Mouse (Mus musculus): ENCODE results near the gene Bhmt. TPM values are rescaled to one million over a fixed set of nuclear protein-coding genes. Genes with fewer than 3 reads are reported as not detected.
"Not testable (repeated sequence)": the region's sequence is repeated elsewhere in the genome, so short reads cannot be mapped to it uniquely, and the experiment has no call there.

Bhmt gene
- polyA plus RNA-seq, 1 experiment from 2014 or later: 6.8 TPM

DNA sequence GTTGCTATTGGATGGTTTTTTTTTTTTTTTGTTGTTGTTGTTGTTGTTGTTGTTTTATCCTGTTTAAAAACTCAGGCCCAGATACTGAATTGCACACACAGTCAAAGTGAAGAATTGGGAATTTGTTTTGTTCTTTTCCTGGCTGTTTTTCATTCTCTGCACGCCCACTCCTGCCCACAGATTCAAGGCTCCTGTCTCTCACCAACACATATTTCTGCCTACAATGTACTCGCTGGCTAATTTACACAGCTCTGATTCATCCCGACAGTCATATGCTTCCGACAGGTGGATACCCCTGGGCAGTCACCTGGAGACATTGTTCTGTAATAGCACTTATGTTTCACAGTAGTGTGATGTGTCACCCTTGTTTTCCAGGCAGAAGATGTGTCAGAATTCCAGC is 33.1 kb downstream of the Bhmt start:
- Histone ChIP-seq H3K9ac (no peak overlapping the region), H3K27ac (no peak overlapping the region), H3K36me3 (no peaks in the 10 kb centered on the region), H3K4me1 (no peaks in the 10 kb centered on the region), H3K9me3 (no peaks in the 10 kb centered on the region), H3K27me3 (replicated peaks) (no peaks in the 10 kb centered on the region), H3K4me2 (no peak overlapping the region), H3K4me3 (replicated peaks) (no peak overlapping the region)
- ATAC-seq (ENCODE audit: insufficient read depth, low FRiP score, low read depth): no peak
- WGBS: 55% methylated on average over 4 of the region's 4 CpGs

DNA sequence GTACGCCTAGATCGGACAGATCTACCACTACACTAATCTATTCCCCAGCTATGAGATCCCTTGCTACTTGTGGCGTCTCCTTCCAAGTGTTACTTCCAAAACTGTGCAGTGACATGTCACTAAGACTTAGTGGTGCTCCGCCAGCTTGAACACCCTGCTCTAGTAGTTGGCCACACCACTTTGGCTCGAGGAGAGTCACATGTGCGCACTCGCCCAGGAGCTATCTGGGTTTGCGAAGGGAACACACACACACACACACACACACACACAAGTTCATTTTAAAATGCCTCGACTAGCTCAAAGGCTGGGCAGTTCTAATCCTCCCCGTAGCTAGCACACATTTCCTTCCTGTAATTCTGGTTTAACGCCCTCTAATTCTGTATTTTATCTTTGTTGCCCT is 36.2 kb downstream of the Bhmt start:
- H3K27ac ChIP-seq: no peak overlapping the region
- WGBS: 79% methylated on average over 11 of the region's 11 CpGs
- no peak for ATAC-seq (ENCODE audit: insufficient read depth, low FRiP score, low read depth)
- no peak overlapping the region for H3K4me2 ChIP-seq
- no peaks in the 10 kb centered on the region for H3K27me3 ChIP-seq (replicated peaks)
- no peak overlapping the region for H3K4me3 ChIP-seq (replicated peaks)
- H3K9ac ChIP-seq: no peak overlapping the region
- no peaks in the 10 kb centered on the region for H3K9me3 ChIP-seq
- H3K4me1 ChIP-seq: no peaks in the 10 kb centered on the region
- H3K36me3 ChIP-seq: no peaks in the 10 kb centered on the region

DNA sequence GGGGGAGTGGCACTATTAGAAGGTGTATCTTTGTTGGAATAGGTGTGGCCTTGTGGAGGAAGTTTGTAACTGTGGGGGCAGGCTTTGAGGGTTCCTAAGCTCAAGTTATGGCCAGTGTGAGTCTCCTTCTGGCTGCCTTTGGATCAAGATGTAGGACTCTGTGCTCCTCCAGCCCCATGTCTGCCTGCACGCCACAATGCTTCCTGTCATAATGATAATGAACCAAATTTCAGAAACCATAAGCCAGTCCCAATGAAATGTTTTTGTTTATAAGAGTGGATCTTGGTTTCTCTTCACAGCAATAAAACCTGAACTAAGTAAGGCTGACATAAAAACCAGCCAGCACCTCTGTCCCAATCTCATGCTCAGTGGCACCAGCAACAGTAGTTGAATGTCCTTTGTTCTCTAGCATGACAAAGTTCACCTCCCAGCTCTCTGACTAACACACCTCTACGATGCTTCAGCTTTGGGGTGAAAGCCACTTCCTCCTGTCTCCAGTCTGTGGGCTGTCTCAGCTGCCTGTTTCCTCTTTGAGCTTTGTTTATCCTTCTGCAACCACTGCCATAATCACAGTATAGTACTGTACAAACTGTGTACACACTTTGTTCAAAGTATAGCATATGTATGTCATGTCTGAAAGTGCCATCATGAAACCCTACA is 44.6 kb downstream of the Bhmt start:
- Histone ChIP-seq H3K4me3 (replicated peaks) (no peak overlapping the region), H3K36me3 (no peaks in the 10 kb centered on the region), H3K27me3 (replicated peaks) (no peaks in the 10 kb centered on the region), H3K4me1 (no peaks in the 10 kb centered on the region), H3K27ac (no peak overlapping the region), H3K9me3 (no peaks in the 10 kb centered on the region), H3K9ac (no peak overlapping the region), H3K4me2 (no peak overlapping the region)
- 73% methylated on average over 2 of the region's 2 CpGs for WGBS
- ATAC-seq (ENCODE audit: insufficient read depth, low FRiP score, low read depth): no peak

DNA sequence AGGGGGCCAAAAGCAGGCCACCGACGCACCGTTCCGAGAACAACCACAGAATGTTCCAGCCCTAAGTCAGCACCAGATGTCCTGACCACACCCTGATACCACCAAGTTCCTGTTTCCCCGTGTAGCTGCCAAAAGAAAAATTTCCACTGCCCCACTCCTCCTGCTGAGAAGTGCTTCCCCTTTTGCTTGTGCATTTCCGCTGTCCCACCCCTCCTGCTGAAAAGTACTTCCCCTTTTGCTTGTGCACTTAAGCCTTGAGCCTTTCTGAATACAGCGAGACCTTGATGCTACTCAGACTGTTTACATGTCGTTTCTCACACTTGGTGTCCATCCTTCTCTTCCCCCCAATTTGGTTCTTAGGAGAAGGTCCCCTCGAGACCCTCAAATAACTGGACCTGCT is 55.2 kb downstream of the Bhmt start:
- ATAC-seq (ENCODE audit: insufficient read depth, low FRiP score, low read depth); H3K27me3 ChIP-seq (replicated peaks); H3K4me3 ChIP-seq (replicated peaks); H3K4me1 ChIP-seq; H3K4me2 ChIP-seq; H3K9ac ChIP-seq; H3K27ac ChIP-seq; H3K9me3 ChIP-seq; H3K36me3 ChIP-seq: not testable (repeated sequence)
- WGBS: 89% methylated on average over 9 of the region's 9 CpGs

DNA sequence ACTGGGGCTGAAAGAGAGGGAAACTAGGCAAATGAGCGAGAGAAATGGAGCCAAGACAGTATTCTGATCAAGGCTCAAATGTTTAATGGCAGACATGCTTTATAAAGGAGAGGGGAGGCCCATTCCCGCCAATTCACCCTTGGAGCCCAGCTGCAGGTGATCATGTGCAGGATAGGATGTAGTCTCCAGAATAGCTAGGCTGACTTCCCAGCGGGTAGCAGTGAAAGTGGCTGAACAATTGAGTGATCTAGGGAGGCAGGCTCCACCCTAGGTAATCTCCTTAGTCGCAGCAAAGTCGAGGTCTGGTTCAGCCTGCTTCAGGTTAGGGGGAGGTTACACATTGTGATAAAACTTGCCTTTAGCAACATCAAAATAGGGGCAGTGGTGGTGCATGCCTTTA is 57.3 kb downstream of the Bhmt start:
- H3K27me3 ChIP-seq (replicated peaks): no peaks in the 10 kb centered on the region
- H3K9ac ChIP-seq: no peak overlapping the region
- H3K4me1 ChIP-seq: no peaks in the 10 kb centered on the region
- H3K36me3 ChIP-seq: no peaks in the 10 kb centered on the region
- H3K27ac ChIP-seq: no peak overlapping the region
- H3K9me3 ChIP-seq: no peaks in the 10 kb centered on the region
- H3K4me2 ChIP-seq: no peak overlapping the region
- 85% methylated on average over 5 of the region's 5 CpGs for WGBS
- ATAC-seq (ENCODE audit: insufficient read depth, low FRiP score, low read depth): no peak
- H3K4me3 ChIP-seq (replicated peaks): no peak overlapping the region

DNA sequence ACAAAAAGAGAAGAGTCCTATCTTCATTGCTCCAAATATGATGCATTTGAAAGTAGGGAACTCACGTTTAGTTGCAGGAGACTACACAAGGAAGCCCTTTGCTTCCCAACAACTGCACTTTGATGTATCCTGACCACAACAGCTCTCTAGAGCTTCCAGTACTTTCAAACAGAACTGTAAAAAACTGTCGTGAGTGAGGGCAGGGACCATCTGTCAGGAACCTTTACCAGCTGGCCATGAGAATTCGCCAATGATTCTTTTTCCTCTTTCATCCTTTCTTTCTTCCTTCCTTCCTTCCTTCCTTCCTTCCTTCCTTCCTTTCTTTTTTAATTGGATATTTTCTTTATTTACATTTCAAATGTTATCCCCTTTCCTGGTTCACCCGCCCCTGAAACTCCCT is 68.1 kb downstream of the Bhmt start:
- ATAC-seq (ENCODE audit: insufficient read depth, low FRiP score, low read depth): no peak
- Histone ChIP-seq H3K9me3 (no peaks in the 10 kb centered on the region), H3K4me1 (no peaks in the 10 kb centered on the region), H3K9ac (no peak overlapping the region), H3K4me3 (replicated peaks) (no peak overlapping the region), H3K27ac (no peak overlapping the region), H3K27me3 (replicated peaks) (no peaks in the 10 kb centered on the region), H3K36me3 (no peaks in the 10 kb centered on the region), H3K4me2 (no peak overlapping the region)
- WGBS: 61% methylated on average over 4 of the region's 4 CpGs

Other genes starting within 250 kb of the Bhmt start
- gene Jmy, start 138.2 kb downstream of the Bhmt start, polyA plus RNA-seq (2015; fragmentation: Nextera tagmentation; extraction: Ambion mirVana): 7.7 and 7.8 TPM in 2 replicates
- gene Bhmt2, start 36.3 kb upstream of the Bhmt start, polyA plus RNA-seq (2015; fragmentation: Nextera tagmentation; extraction: Ambion mirVana): 1.0 and 2.2 TPM in 2 replicates
- 0.83 and 1.3 TPM in 2 replicates for gene Dmgdh, start 36.5 kb upstream of the Bhmt start, polyA plus RNA-seq (2015; fragmentation: Nextera tagmentation; extraction: Ambion mirVana)
- 10.5 and 12.4 TPM in 2 replicates for gene Arsb, start 133.7 kb upstream of the Bhmt start, polyA plus RNA-seq (2015; fragmentation: Nextera tagmentation; extraction: Ambion mirVana)